Mouse (Mus musculus): ENCODE data around the gene Dnah6. TPM values are rescaled to one million over a fixed set of nuclear protein-coding genes. Genes with fewer than 3 reads are reported as not detected.

Gene Dnah6
- 0.34 and 0.61 TPM in 2 replicates for polyA plus RNA-seq (2015; fragmentation: Nextera tagmentation; extraction: Ambion mirVana)

GRCm38 (mm10) chr6:73221189-73221957 is at the start of gene Dnah6:
TSS of gene Dnah6 (minus strand) at chr6:73221651.
- Histone ChIP-seq H3K27me3 (no peaks in the 10 kb centered on the region), H3K27ac (replicated peaks) (peak within 1 kb of the TSS; percentile 48; the same call in 1 of the 2 replicates), H3K4me3 (replicated peaks) (peak within 1 kb of the TSS; percentile 40), H3K9ac (no peak within 1 kb of the TSS; the same call in 1 of the 2 replicates), H3K4me2 (replicated peaks) (peak within 1 kb of the TSS; percentile 67), H3K9me3 (replicated peaks) (no peaks in the 10 kb centered on the region), H3K36me3 (no peaks in the 10 kb centered on the region), H3K4me1 (peaks cover 18% of the 10 kb centered on the region)
- ATAC-seq (ENCODE audit: insufficient number of reproducible peaks, low FRiP score, low TSS enrichment, low read depth) = peak; percentile 96
- 29% methylated on average over 25 of the region's 25 CpGs for WGBS

GRCm38 (mm10) chr6:73269374-73269773 is 47.9 kb upstream of the Dnah6 start:
- WGBS = 95% methylated on average over 3 of the region's 3 CpGs
- Histone ChIP-seq H3K27ac (replicated peaks) (no peak overlapping the region), H3K9me3 (replicated peaks) (no peaks in the 10 kb centered on the region), H3K4me2 (replicated peaks) (no peak overlapping the region), H3K27me3 (no peaks in the 10 kb centered on the region), H3K9ac (no peak overlapping the region), H3K4me3 (replicated peaks) (no peak overlapping the region), H3K4me1 (no peaks in the 10 kb centered on the region), H3K36me3 (peaks cover 74% of the 10 kb centered on the region)
- no peak for ATAC-seq (ENCODE audit: insufficient number of reproducible peaks, low FRiP score, low TSS enrichment, low read depth)

GRCm38 (mm10) chr6:73267738-73268311 is 46.4 kb upstream of the Dnah6 start:
- H3K36me3 ChIP-seq = peaks cover 77% of the 10 kb centered on the region
- ATAC-seq (ENCODE audit: insufficient number of reproducible peaks, low FRiP score, low TSS enrichment, low read depth) = no peak
- no peak overlapping the region for H3K27ac ChIP-seq (replicated peaks)
- H3K4me3 ChIP-seq (replicated peaks) = no peak overlapping the region
- no peak overlapping the region for H3K9ac ChIP-seq
- no peaks in the 10 kb centered on the region for H3K27me3 ChIP-seq
- no peak overlapping the region for H3K4me2 ChIP-seq (replicated peaks)
- H3K4me1 ChIP-seq = no peaks in the 10 kb centered on the region
- WGBS = 92% methylated on average over 8 of the region's 8 CpGs
- H3K9me3 ChIP-seq (replicated peaks) = no peaks in the 10 kb centered on the region

GRCm38 (mm10) chr6:73264801-73265200 is 43.4 kb upstream of the Dnah6 start:
- H3K4me3 ChIP-seq (replicated peaks) = no peak overlapping the region
- H3K9ac ChIP-seq = no peak overlapping the region
- ATAC-seq (ENCODE audit: insufficient number of reproducible peaks, low FRiP score, low TSS enrichment, low read depth) = no peak
- H3K27me3 ChIP-seq = no peaks in the 10 kb centered on the region
- no peak overlapping the region for H3K4me2 ChIP-seq (replicated peaks)
- WGBS = 43% methylated on average over 2 of the region's 2 CpGs
- H3K9me3 ChIP-seq (replicated peaks) = no peaks in the 10 kb centered on the region
- H3K36me3 ChIP-seq = peaks cover 71% of the 10 kb centered on the region
- H3K27ac ChIP-seq (replicated peaks) = no peak overlapping the region
- H3K4me1 ChIP-seq = no peaks in the 10 kb centered on the region

- WGBS = 90% methylated on average over 6 of the region's 6 CpGs
- no peak overlapping the region for H3K4me2 ChIP-seq (replicated peaks)
- H3K9me3 ChIP-seq (replicated peaks) = no peaks in the 10 kb centered on the region
- no peaks in the 10 kb centered on the region for H3K4me1 ChIP-seq
- H3K27ac ChIP-seq (replicated peaks) = no peak overlapping the region
- H3K9ac ChIP-seq = no peak overlapping the region
- no peak for ATAC-seq (ENCODE audit: insufficient number of reproducible peaks, low FRiP score, low TSS enrichment, low read depth)
- no peak overlapping the region for H3K4me3 ChIP-seq (replicated peaks)
- H3K36me3 ChIP-seq = peaks cover 69% of the 10 kb centered on the region
- H3K27me3 ChIP-seq = no peaks in the 10 kb centered on the region
Observed at GRCm38 (mm10) chr6:73260110-73260509, 38.7 kb upstream of the Dnah6 start.

GRCm38 (mm10) chr6:73257068-73257467 is 35.6 kb upstream of the Dnah6 start:
- H3K9me3 ChIP-seq (replicated peaks) = no peaks in the 10 kb centered on the region
- WGBS = 70% methylated on average over 7 of the region's 7 CpGs
- no peak overlapping the region for H3K27ac ChIP-seq (replicated peaks)
- H3K4me3 ChIP-seq (replicated peaks) = no peak overlapping the region
- no peaks in the 10 kb centered on the region for H3K27me3 ChIP-seq
- no peak overlapping the region for H3K4me2 ChIP-seq (replicated peaks)
- no peak for ATAC-seq (ENCODE audit: insufficient number of reproducible peaks, low FRiP score, low TSS enrichment, low read depth)
- H3K9ac ChIP-seq = no peak overlapping the region
- no peaks in the 10 kb centered on the region for H3K4me1 ChIP-seq
- H3K36me3 ChIP-seq = peaks cover 45% of the 10 kb centered on the region

- Histone ChIP-seq H3K9ac (no peak overlapping the region), H3K27ac (replicated peaks) (no peak overlapping the region), H3K36me3 (peaks cover 26% of the 10 kb centered on the region), H3K27me3 (no peaks in the 10 kb centered on the region), H3K4me1 (peaks cover 7% of the 10 kb centered on the region), H3K4me3 (replicated peaks) (no peak overlapping the region), H3K4me2 (replicated peaks) (no peak overlapping the region), H3K9me3 (replicated peaks) (no peaks in the 10 kb centered on the region)
- 87% methylated on average over 9 of the region's 9 CpGs for WGBS
- ATAC-seq (ENCODE audit: insufficient number of reproducible peaks, low FRiP score, low TSS enrichment, low read depth) = no peak
Observed at GRCm38 (mm10) chr6:73254307-73255228, 33.1 kb upstream of the Dnah6 start.

- no peak overlapping the region for H3K9ac ChIP-seq
- H3K9me3 ChIP-seq (replicated peaks) = no peaks in the 10 kb centered on the region
- H3K4me2 ChIP-seq (replicated peaks) = no peak overlapping the region
- H3K27me3 ChIP-seq = no peaks in the 10 kb centered on the region
- H3K4me3 ChIP-seq (replicated peaks) = no peak overlapping the region
- peaks cover 17% of the 10 kb centered on the region for H3K36me3 ChIP-seq
- H3K4me1 ChIP-seq = peaks cover 12% of the 10 kb centered on the region
- no peak overlapping the region for H3K27ac ChIP-seq (replicated peaks)
- no peak for ATAC-seq (ENCODE audit: insufficient number of reproducible peaks, low FRiP score, low TSS enrichment, low read depth)
- 83% methylated on average over 4 of the region's 4 CpGs for WGBS
Observed at GRCm38 (mm10) chr6:73253584-73253983, 32.1 kb upstream of the Dnah6 start.

- H3K36me3 ChIP-seq = peaks cover 15% of the 10 kb centered on the region; the same call in 1 of the 2 replicates
- no peak overlapping the region for H3K27ac ChIP-seq (replicated peaks)
- no peak for ATAC-seq (ENCODE audit: insufficient number of reproducible peaks, low FRiP score, low TSS enrichment, low read depth)
- H3K9me3 ChIP-seq (replicated peaks) = no peaks in the 10 kb centered on the region
- H3K4me1 ChIP-seq = peaks cover 12% of the 10 kb centered on the region
- WGBS = 87% methylated on average over 2 of the region's 2 CpGs
- H3K9ac ChIP-seq = no peak overlapping the region
- H3K4me3 ChIP-seq (replicated peaks) = no peak overlapping the region
- H3K27me3 ChIP-seq = no peaks in the 10 kb centered on the region
- no peak overlapping the region for H3K4me2 ChIP-seq (replicated peaks)
Observed at GRCm38 (mm10) chr6:73253006-73253405, 31.6 kb upstream of the Dnah6 start.

- no peaks in the 10 kb centered on the region for H3K9me3 ChIP-seq (replicated peaks)
- no peak overlapping the region for H3K9ac ChIP-seq
- H3K4me2 ChIP-seq (replicated peaks) = no peak overlapping the region
- H3K36me3 ChIP-seq = peaks cover 11% of the 10 kb centered on the region; the same call in 1 of the 2 replicates
- no peaks in the 10 kb centered on the region for H3K27me3 ChIP-seq
- no peak overlapping the region for H3K4me3 ChIP-seq (replicated peaks)
- H3K27ac ChIP-seq (replicated peaks) = no peak overlapping the region
- ATAC-seq (ENCODE audit: insufficient number of reproducible peaks, low FRiP score, low TSS enrichment, low read depth) = no peak
- H3K4me1 ChIP-seq = peaks cover 12% of the 10 kb centered on the region
Observed at GRCm38 (mm10) chr6:73252396-73252795, 30.9 kb upstream of the Dnah6 start.

- 94% methylated on average over 11 of the region's 11 CpGs for WGBS
Observed at GRCm38 (mm10) chr6:73251336-73251735, 29.9 kb upstream of the Dnah6 start.

More at GRCm38 (mm10) chr6:73251336-73251735, 29.9 kb upstream of the Dnah6 start:
- ATAC-seq (ENCODE audit: insufficient number of reproducible peaks, low FRiP score, low TSS enrichment, low read depth) = no peak
- Histone ChIP-seq H3K9ac (no peak overlapping the region), H3K9me3 (replicated peaks) (no peaks in the 10 kb centered on the region), H3K4me2 (replicated peaks) (no peak overlapping the region), H3K4me3 (replicated peaks) (no peak overlapping the region), H3K4me1 (peaks cover 12% of the 10 kb centered on the region), H3K27ac (replicated peaks) (no peak overlapping the region), H3K27me3 (no peaks in the 10 kb centered on the region), H3K36me3 (0 out of 2 replicates have a peak, but pooled peaks cover 2% of the 10 kb centered on the region)
